Mouse (Mus musculus) neural tube, embryonic 15.5 days (tissue): ENCODE measurements around the gene Eef1g. TPM values are rescaled to one million over a fixed set of nuclear protein-coding genes. Genes with fewer than 3 reads are reported as not detected.
A peak's percentile ranks its signal among the peaks of the same experiment; 100 is the strongest.

ENCODE experiments used
- ATAC-seq: fragments of 200-750 bp; cut with Nextera tagmentation; 2 replicates; pipeline ENCODE4 v1.8.0; 2017; ENCODE audit warnings: mild to moderate bottlenecking, moderate TSS enrichment, moderate library complexity; ENCODE audit not compliant: low FRiP score
- H3K27ac ChIP-seq: fragments of 300-500 bp; sonication (generic); replicated peaks from 2 replicates; pipeline ENCODE4 v1.5.1; 2015; ENCODE audit warnings: mild to moderate bottlenecking, inconsistent platforms
- H3K27me3 ChIP-seq: fragments of 300-500 bp; sonication (generic); replicated peaks from 2 replicates; pipeline ENCODE4 v1.6.1; 2015; ENCODE audit warnings: inconsistent platforms
- H3K36me3 ChIP-seq: fragments of 300-500 bp; sonication (generic); 2 replicates; pipeline ENCODE4 v1.6.1; 2015; ENCODE audit warnings: inconsistent platforms
- H3K4me1 ChIP-seq: fragments of 300-500 bp; sonication (generic); 2 replicates; pipeline ENCODE4 v1.6.1; 2015; ENCODE audit warnings: inconsistent platforms
- H3K4me2 ChIP-seq: fragments of 300-500 bp; sonication (generic); 2 replicates; pipeline ENCODE4 v1.6.1; 2015; ENCODE audit warnings: inconsistent platforms, mild to moderate bottlenecking, moderate library complexity
- H3K4me3 ChIP-seq: fragments of 300-500 bp; sonication (generic); replicated peaks from 2 replicates; pipeline ENCODE4 v1.5.1; 2015; ENCODE audit warnings: mild to moderate bottlenecking, inconsistent platforms
- H3K9ac ChIP-seq: fragments of 300-500 bp; sonication (generic); replicated peaks from 2 replicates; pipeline ENCODE4 v1.6.1; 2015; ENCODE audit warnings: mild to moderate bottlenecking, inconsistent platforms
- H3K9me3 ChIP-seq: fragments of 300-500 bp; sonication (generic); replicated peaks from 2 replicates; pipeline ENCODE4 v1.6.1; 2016; ENCODE audit warnings: inconsistent platforms
- WGBS: fragments of 180-500 bp; shearing (Covaris S2); methylation state at CpG from one replicate; pipeline ENCODE4 v1.1.7; 2015; ENCODE audit warnings: mixed read lengths; 5-methylcytosine and 5-hydroxymethylcytosine counted together
- polyA plus RNA-seq: library from polyadenylated mRNA; unstranded; fragments of >200 nt; fragmentation: Nextera tagmentation; extraction: Ambion mirVana; gene quantifications from 2 replicates; pipeline ENCODE4 v1.2.1, GENCODE M21; 2015

The Eef1g gene
- polyA plus RNA-seq, 1 experiment from 2014 or later: 291 TPM

DNA sequence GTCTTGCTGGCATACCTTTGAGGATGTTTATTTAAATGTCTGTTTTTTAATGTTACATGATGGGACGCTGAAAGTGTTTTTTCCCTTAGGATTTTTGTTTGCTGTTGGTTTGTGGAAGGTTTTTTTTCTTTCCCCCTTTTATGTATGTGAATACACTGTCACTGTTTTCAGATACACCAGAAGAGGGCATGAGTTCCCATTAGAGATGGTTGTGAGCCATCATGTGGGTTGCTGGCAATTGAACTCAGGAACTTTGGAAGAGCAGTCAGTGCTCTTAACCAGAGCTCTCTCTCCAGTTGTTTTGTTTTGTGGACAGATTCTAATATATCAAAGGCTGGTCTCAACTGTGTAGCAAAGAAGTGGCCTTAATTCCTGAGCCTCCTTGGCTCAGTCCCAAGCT is 7.8 kb downstream of the Eef1g start:
- H3K9me3 ChIP-seq: no peaks in the 10 kb centered on the region

GRCm38 (mm10) chr19:8975491-8975890 is 8.7 kb downstream of the Eef1g start:
- peaks cover 94% of the 10 kb centered on the region for H3K36me3 ChIP-seq
- 0 out of 2 replicates have a peak, but pooled peaks cover 4% of the 10 kb centered on the region for H3K4me1 ChIP-seq
- 100% methylated on average over 2 of the region's 2 CpGs for WGBS
- no peaks in the 10 kb centered on the region for H3K27me3 ChIP-seq
- no peaks in the 10 kb centered on the region for H3K9me3 ChIP-seq
- no peak overlapping the region for H3K4me3 ChIP-seq
- H3K9ac ChIP-seq: no peak overlapping the region
- no peak overlapping the region for H3K4me2 ChIP-seq
- no peak for ATAC-seq
- no peak overlapping the region for H3K27ac ChIP-seq

More for the DNA sequence above, 7.8 kb downstream of the Eef1g start:
- Histone ChIP-seq H3K4me1 (0 out of 2 replicates have a peak, but pooled peaks cover 4% of the 10 kb centered on the region), H3K27me3 (no peaks in the 10 kb centered on the region), H3K4me2 (no peak overlapping the region), H3K27ac (no peak overlapping the region), H3K4me3 (no peak overlapping the region), H3K36me3 (peaks cover 94% of the 10 kb centered on the region), H3K9ac (no peak overlapping the region)
- ATAC-seq: no peak
- WGBS: 89% methylated on average over 1 of the region's 1 CpGs

DNA sequence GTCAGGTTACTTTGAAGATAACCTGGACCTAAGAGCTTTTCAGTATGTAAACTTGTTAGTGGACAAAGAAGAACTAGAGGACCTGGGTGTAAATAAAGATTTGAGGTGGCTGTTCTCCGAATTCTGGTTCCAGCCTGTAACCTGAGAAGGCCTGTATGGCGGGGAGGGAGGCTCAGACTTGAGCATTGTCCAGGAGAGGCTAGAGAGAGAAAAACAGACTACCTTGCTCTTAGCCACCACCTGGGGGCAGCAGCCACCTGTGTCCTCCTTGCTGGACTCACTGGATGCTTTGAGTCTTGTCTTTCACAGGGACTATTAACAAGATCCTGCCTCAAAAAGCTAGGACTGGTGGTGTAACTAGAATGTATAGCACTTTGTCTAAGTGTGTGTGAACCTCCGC is 9.7 kb downstream of the Eef1g start:
- no peak overlapping the region for H3K4me2 ChIP-seq
- no peak overlapping the region for H3K4me3 ChIP-seq
- H3K27ac ChIP-seq: no peak overlapping the region
- peak; percentile 65; the same call in 1 of the 2 replicates for ATAC-seq
- WGBS: 55% methylated on average over 3 of the region's 3 CpGs
- 0 out of 2 replicates have a peak, but pooled peaks cover 6% of the 10 kb centered on the region for H3K4me1 ChIP-seq
- H3K27me3 ChIP-seq: no peaks in the 10 kb centered on the region
- no peaks in the 10 kb centered on the region for H3K9me3 ChIP-seq
- peaks cover 86% of the 10 kb centered on the region for H3K36me3 ChIP-seq
- no peak overlapping the region for H3K9ac ChIP-seq

GRCm38 (mm10) chr19:8980771-8981170 is 13.9 kb downstream of the Eef1g start:
- Histone ChIP-seq H3K4me2 (no peak overlapping the region), H3K9ac (no peak overlapping the region), H3K27me3 (no peaks in the 10 kb centered on the region), H3K9me3 (no peaks in the 10 kb centered on the region), H3K36me3 (peaks cover 45% of the 10 kb centered on the region), H3K4me3 (no peak overlapping the region), H3K27ac (no peak overlapping the region), H3K4me1 (peaks cover 40% of the 10 kb centered on the region)
- ATAC-seq: no peak
- WGBS: 44% methylated on average over 5 of the region's 5 CpGs

GRCm38 (mm10) chr19:8981450-8982168 is 14.8 kb downstream of the Eef1g start:
- Histone ChIP-seq H3K9me3 (no peaks in the 10 kb centered on the region), H3K9ac (no peak overlapping the region), H3K4me1 (peaks cover 44% of the 10 kb centered on the region), H3K4me3 (no peak overlapping the region), H3K27ac (no peak overlapping the region), H3K4me2 (no peak overlapping the region), H3K36me3 (peaks cover 40% of the 10 kb centered on the region), H3K27me3 (no peaks in the 10 kb centered on the region; the same call in 1 of the 2 replicates)
- ATAC-seq: no peak
- 59% methylated on average over 2 of the region's 2 CpGs for WGBS

DNA sequence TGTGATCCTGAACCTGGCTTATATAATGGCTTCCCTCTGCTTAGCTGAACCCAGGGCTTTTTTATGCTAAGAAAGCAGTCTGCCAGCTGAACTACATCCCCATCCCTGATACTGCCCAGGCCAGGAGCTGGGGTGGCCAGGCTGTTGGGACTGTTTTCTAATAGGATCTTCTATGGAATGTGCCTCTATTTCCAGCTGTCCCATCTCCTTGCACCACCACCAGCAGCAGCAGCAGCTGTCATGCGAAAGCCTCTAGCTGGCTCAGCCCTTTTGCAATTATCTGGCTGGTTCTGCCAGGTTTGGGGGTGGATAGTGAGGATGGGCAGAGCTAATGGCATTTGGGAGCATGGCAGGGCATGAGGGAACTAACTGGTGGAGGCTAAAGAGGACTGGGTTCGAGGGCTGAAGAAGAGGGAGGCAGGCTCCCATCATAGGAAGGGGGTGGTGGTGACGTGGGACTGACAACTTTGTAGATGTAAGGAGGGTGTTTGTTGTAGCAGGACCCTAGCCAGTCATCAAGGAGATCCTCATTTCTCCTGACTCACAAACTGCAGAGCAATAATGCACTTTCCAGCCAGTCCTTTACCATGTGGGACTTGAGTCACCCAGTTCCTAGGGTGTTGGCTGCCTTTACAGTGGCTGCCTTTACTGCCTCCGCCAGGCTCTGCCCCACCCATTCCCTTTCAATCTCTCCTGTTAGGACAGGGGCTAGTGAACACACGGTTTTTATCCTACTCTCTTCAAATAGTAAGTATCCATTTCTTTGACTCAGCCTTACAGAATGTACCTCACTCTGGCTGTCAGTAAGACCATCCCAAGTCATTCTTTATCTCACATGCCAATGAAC is 15.7 kb downstream of the Eef1g start:
- Histone ChIP-seq H3K9ac (no peak overlapping the region), H3K4me3 (no peak overlapping the region), H3K27me3 (peaks cover 3% of the 10 kb centered on the region; the same call in 1 of the 2 replicates), H3K4me1 (peaks cover 44% of the 10 kb centered on the region), H3K36me3 (peaks cover 31% of the 10 kb centered on the region), H3K27ac (no peak overlapping the region), H3K9me3 (no peaks in the 10 kb centered on the region), H3K4me2 (no peak overlapping the region)
- 41% methylated on average over 5 of the region's 5 CpGs for WGBS
- ATAC-seq: no peak

- Histone ChIP-seq H3K4me2 (no peak overlapping the region), H3K4me3 (no peak overlapping the region), H3K9ac (no peak overlapping the region), H3K9me3 (no peaks in the 10 kb centered on the region), H3K27ac (no peak overlapping the region), H3K4me1 (peaks cover 46% of the 10 kb centered on the region), H3K27me3 (peaks cover 10% of the 10 kb centered on the region), H3K36me3 (peaks cover 25% of the 10 kb centered on the region)
- no peak for ATAC-seq
- WGBS: 55% methylated on average over 4 of the region's 4 CpGs
Measured at GRCm38 (mm10) chr19:8983150-8983650, 16.4 kb downstream of the Eef1g start.

- Histone ChIP-seq H3K27ac (peak overlapping the region; percentile 51), H3K4me2 (peak overlapping the region; percentile 13; the same call in 1 of the 2 replicates), H3K4me1 (peaks cover 58% of the 10 kb centered on the region), H3K4me3 (no peak overlapping the region), H3K9ac (0 out of 2 replicates have a peak overlapping the region, but pooled peaks have one; percentile 21), H3K36me3 (peaks cover 14% of the 10 kb centered on the region), H3K27me3 (peaks cover 22% of the 10 kb centered on the region), H3K9me3 (no peaks in the 10 kb centered on the region)
- 7% methylated on average over 7 of the region's 7 CpGs for WGBS
- peak; percentile 67 for ATAC-seq
Measured at GRCm38 (mm10) chr19:8984255-8984868, 17.5 kb downstream of the Eef1g start.

DNA sequence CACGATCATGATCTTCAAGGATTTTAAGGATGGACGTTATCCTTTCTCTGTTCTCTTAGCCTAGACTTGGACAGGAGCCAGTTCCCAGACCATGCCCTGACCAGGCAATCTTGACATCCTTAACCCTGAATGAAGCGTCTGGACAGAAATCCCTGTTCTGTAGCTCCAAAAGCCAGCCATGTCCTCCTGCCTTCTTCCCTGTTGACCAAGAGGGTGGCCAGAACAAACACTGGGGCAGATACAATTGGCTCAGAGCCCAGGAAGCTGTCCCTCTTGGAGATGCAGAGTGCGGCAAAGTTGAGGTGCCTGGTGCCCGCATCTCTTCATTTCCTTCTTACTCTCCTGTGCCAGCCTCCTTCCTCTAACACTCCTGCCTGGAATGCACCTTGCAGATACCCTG is 19.1 kb downstream of the Eef1g start:
- Histone ChIP-seq H3K27me3 (peaks cover 35% of the 10 kb centered on the region), H3K4me3 (no peak overlapping the region), H3K9ac (no peak overlapping the region), H3K4me2 (no peak overlapping the region), H3K9me3 (no peaks in the 10 kb centered on the region), H3K36me3 (no peaks in the 10 kb centered on the region), H3K27ac (no peak overlapping the region), H3K4me1 (peaks cover 73% of the 10 kb centered on the region)
- 76% methylated on average over 5 of the region's 5 CpGs for WGBS
- ATAC-seq: no peak

- H3K27ac ChIP-seq: no peak overlapping the region
- no peaks in the 10 kb centered on the region for H3K9me3 ChIP-seq
- no peak overlapping the region for H3K9ac ChIP-seq
- H3K4me1 ChIP-seq: peaks cover 74% of the 10 kb centered on the region
- no peaks in the 10 kb centered on the region for H3K36me3 ChIP-seq
- 52% methylated on average over 2 of the region's 2 CpGs for WGBS
- no peak overlapping the region for H3K4me3 ChIP-seq
- H3K4me2 ChIP-seq: no peak overlapping the region
- H3K27me3 ChIP-seq: peaks cover 49% of the 10 kb centered on the region
- no peak for ATAC-seq
Measured at GRCm38 (mm10) chr19:8987816-8988215, 21.0 kb downstream of the Eef1g start.

DNA sequence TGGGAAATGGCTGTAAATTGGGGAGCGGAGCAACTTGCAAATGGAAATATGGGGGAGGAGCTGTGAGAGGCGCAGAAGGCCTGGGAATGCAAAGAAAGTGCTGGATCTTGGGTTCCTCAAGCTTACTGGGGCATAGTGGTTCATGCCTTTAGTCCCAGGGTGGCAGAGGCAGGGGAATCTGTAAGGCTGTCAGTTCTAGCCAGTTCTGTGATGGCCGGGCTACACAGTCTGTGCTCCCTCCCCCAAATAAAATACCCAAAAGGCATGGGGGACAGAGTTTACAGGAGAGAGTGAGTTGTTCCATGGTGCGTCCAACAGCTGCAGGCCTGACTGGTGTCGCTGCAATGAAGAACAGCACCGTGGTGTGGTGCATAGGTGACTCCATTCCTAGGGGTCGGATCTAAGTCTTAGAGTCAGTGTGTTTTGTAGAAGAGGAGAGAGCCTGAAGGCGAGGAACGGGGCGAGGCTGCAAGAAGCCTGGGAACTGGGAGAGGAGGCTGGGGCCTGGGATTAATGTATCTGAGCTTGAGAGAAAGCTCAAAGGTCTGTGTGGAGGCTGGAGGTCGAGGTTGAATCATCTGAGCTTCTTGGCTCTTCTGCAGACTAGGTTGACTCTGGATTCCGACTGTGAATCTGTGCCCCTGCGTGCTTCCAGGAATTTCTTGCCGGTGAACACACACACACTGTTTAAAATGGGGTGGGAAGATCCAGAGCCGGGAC is 21.7 kb downstream of the Eef1g start:
- Histone ChIP-seq H3K4me1 (peaks cover 74% of the 10 kb centered on the region), H3K4me3 (peak overlapping the region; percentile 48)
- ATAC-seq: no peak

More for the DNA sequence above, 21.7 kb downstream of the Eef1g start:
- H3K27ac ChIP-seq: no peak overlapping the region
- H3K36me3 ChIP-seq: no peaks in the 10 kb centered on the region
- H3K27me3 ChIP-seq: peaks cover 49% of the 10 kb centered on the region
- H3K9me3 ChIP-seq: no peaks in the 10 kb centered on the region
- peak overlapping the region; percentile 80 for H3K4me2 ChIP-seq
- WGBS: 19% methylated on average over 15 of the region's 15 CpGs
- no peak overlapping the region for H3K9ac ChIP-seq
